Mouse (Mus musculus) midbrain, embryonic 14.5 days (tissue): ENCODE results near the gene Bves. TPM values are rescaled to one million over a fixed set of nuclear protein-coding genes. Genes with fewer than 3 reads are reported as not detected.
"Not testable (repeated sequence)": the region's sequence is repeated elsewhere in the genome, so short reads cannot be mapped to it uniquely, and the experiment has no call there.

Experiments
- ATAC-seq: fragments of 200-750 bp; cut with Nextera tagmentation; 2 replicates; pipeline ENCODE4 v1.8.0; 2017; ENCODE audit warnings: moderate number of reproducible peaks, moderate library complexity; ENCODE audit not compliant: low FRiP score, low TSS enrichment
- DNase-seq: peaks from one replicate; pipeline ENCODE4 v3.0.0-alpha.2; 2015
- H3K27ac ChIP-seq: fragments of 300-500 bp; sonication (generic); replicated peaks from 2 replicates; pipeline ENCODE4 v1.5.1; 2014; ENCODE audit warnings: mild to moderate bottlenecking, low read depth, low read length, moderate library complexity
- H3K27me3 ChIP-seq: fragments of 300-500 bp; sonication (generic); 2 replicates; pipeline ENCODE4 v1.6.1; 2014; ENCODE audit warnings: low read length, control low read depth, mixed read lengths; ENCODE audit not compliant: control insufficient read depth, insufficient read depth
- H3K36me3 ChIP-seq: fragments of 300-500 bp; sonication (generic); 2 replicates; pipeline ENCODE4 v1.6.1; 2014; ENCODE audit warnings: low read length, control low read depth; ENCODE audit not compliant: control insufficient read depth, insufficient read depth
- H3K4me1 ChIP-seq: fragments of 300-500 bp; sonication (generic); 2 replicates; pipeline ENCODE4 v1.6.1; 2014; ENCODE audit warnings: mild to moderate bottlenecking, antibody characterized with exemption, low read length, control low read depth; ENCODE audit not compliant: control insufficient read depth, insufficient read depth
- H3K4me2 ChIP-seq: fragments of 300-500 bp; sonication (generic); 2 replicates; pipeline ENCODE4 v1.6.1; 2014; ENCODE audit warnings: mild to moderate bottlenecking, low read length, moderate library complexity
- H3K4me3 ChIP-seq: fragments of 300-500 bp; sonication (generic); replicated peaks from 2 replicates; pipeline ENCODE4 v1.5.1; 2014; ENCODE audit warnings: low read depth, low read length
- H3K9ac ChIP-seq: fragments of 300-500 bp; sonication (generic); replicated peaks from 2 replicates; pipeline ENCODE4 v1.6.1; 2014; ENCODE audit warnings: mild to moderate bottlenecking, low read length, moderate library complexity
- H3K9me3 ChIP-seq: fragments of 300-500 bp; sonication (generic); 2 replicates; pipeline ENCODE4 v1.6.1; 2016; ENCODE audit warnings: low read length, control low read depth, mixed read lengths; ENCODE audit not compliant: control insufficient read depth
- WGBS: fragments of 180-500 bp; shearing (Covaris S2); extraction: QIAGEN DNeasy Blood & Tissue Kit; methylation state at CpG from one replicate; pipeline ENCODE4 v1.1.7; 2014; 5-methylcytosine and 5-hydroxymethylcytosine counted together
- polyA plus RNA-seq: library from polyadenylated mRNA; unstranded; fragments of >200 nt; fragmentation: Nextera tagmentation; extraction: Ambion mirVana; gene quantifications from 2 replicates; pipeline ENCODE4 v1.2.1, GENCODE M21; 2014

Gene Bves
- polyA plus RNA-seq: 1.5 and 2.1 TPM in 2 replicates

- 1% methylated on average over 116 of the region's 116 CpGs for WGBS
- Histone ChIP-seq H3K36me3 (no peaks in the 10 kb centered on the region), H3K27ac (no peak within 1 kb of the TSS), H3K9ac (peak within 1 kb of the TSS; percentile 47), H3K27me3 (peaks cover 25% of the 10 kb centered on the region; the same call in 1 of the 2 replicates), H3K9me3 (no peaks in the 10 kb centered on the region), H3K4me3 (peak within 1 kb of the TSS; percentile 61), H3K4me1 (no peaks in the 10 kb centered on the region), H3K4me2 (peak within 1 kb of the TSS; percentile 89)
- DNase-seq (peak; percentile 77), ATAC-seq (peak; percentile 77)
Measured at GRCm38 (mm10) chr10:45335434-45336422, at the start of gene Bves. Bves (plus strand) TSS chr10:45335772.

DNA sequence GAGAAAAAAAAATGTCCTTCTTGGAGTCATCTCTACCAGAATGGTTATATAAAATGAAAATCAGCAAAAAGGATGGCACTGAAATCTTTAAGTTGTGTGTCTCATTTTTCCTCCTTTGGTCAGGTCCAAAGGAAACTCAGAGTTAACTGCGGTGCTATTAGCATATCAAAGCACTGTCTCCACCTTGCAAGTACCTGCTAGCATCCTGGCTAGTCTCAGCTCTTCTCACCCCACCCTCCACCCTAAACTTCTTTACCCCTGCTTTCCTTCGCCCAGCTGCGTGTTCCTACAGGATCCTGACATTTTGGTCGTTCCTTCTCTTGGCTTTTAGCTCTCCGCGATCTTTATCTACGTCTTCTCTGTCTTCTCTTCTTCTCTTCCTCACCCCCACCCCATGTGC is 47.2 kb upstream of the Bves start:
- no peak for DNase-seq
- no peaks in the 10 kb centered on the region for H3K9me3 ChIP-seq
- no peak for ATAC-seq
- no peak overlapping the region for H3K4me2 ChIP-seq
- 58% methylated on average over 7 of the region's 7 CpGs for WGBS
- no peak overlapping the region for H3K9ac ChIP-seq
- H3K27me3 ChIP-seq: peaks cover 24% of the 10 kb centered on the region
- H3K4me3 ChIP-seq: no peak overlapping the region
- no peaks in the 10 kb centered on the region for H3K36me3 ChIP-seq
- H3K4me1 ChIP-seq: 0 out of 2 replicates have a peak, but pooled peaks cover 8% of the 10 kb centered on the region
- H3K27ac ChIP-seq: no peak overlapping the region

DNA sequence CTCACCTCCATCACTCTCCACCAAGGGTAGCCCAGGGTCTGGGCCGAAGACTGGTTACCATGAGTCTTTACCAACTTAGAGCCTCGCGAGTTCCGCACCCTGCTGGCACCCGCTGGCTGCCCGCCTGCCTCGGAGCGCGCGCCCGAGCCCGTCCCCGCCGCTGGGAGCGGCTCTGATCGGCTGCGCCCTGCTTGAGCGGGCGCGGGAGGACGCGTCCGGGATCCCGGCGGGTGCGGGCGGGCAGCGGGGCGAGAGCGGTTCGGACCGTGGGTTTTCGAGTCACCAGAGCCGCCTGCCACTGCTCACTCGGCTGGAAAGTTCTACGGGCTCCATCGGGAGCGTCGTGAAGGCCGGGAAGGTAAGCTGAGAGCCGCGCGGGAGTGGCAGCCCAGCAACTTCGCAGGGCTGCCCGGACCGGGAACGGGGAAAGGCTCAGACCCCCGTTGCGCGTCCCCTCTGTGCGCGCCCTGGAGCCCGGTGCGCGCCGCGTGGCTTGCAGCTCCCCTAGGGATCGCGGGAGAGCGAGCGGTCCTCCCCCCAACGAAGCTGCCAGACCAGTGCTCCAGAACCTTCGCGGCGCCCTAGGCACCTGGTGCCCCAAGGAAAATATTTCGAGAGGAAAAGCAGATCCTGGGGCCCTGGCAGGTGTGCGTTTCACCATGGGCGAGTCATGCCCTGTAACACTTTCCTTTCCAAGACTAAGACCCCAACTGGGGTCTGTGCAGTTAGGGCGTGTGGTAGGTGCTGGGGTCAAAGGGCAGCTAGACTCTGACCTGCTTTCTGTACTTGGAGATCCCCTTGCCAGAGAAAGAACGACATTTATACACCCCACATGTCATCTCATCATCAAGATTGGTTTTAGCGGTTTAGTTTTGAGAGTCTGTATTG is 46.1 kb upstream of the Bves start:
- no peaks in the 10 kb centered on the region for H3K36me3 ChIP-seq
- H3K4me3 ChIP-seq: peak overlapping the region; percentile 52
- DNase-seq: peak; percentile 71
- peaks cover 24% of the 10 kb centered on the region for H3K27me3 ChIP-seq
- peak overlapping the region; percentile 55 for H3K9ac ChIP-seq
- ATAC-seq: peak; percentile 74; the same call in 1 of the 2 replicates
- WGBS: 1% methylated on average over 71 of the region's 71 CpGs
- 0 out of 2 replicates have a peak, but pooled peaks cover 8% of the 10 kb centered on the region for H3K4me1 ChIP-seq
- H3K9me3 ChIP-seq: no peaks in the 10 kb centered on the region
- H3K27ac ChIP-seq: no peak overlapping the region
- peak overlapping the region; percentile 98 for H3K4me2 ChIP-seq

DNA sequence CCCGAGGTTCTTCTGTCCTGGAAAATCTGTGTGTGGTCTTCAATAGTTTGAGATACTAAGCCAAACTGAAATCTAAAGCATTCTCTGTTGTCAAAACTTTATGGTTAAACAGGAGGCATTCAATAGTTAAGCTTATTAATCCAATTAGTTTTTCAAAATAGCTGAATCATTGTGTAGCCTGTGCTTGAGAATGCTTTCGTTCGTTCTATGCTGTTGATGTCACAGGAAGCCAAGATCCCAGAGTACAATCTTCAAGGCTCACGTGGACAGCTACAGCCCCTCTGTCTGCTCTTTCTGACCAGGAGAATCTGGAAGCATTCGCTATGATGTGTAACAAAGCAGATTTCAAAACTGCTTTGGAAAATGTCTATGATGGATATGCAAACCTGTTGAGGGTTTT is 45.0 kb upstream of the Bves start:
- Histone ChIP-seq H3K27me3 (peaks cover 24% of the 10 kb centered on the region), H3K27ac (no peak overlapping the region), H3K4me3 (no peak overlapping the region), H3K4me2 (no peak overlapping the region), H3K36me3 (no peaks in the 10 kb centered on the region), H3K9ac (no peak overlapping the region), H3K4me1 (0 out of 2 replicates have a peak, but pooled peaks cover 8% of the 10 kb centered on the region), H3K9me3 (no peaks in the 10 kb centered on the region)
- 32% methylated on average over 5 of the region's 5 CpGs for WGBS
- ATAC-seq (no peak), DNase-seq (no peak)

DNA sequence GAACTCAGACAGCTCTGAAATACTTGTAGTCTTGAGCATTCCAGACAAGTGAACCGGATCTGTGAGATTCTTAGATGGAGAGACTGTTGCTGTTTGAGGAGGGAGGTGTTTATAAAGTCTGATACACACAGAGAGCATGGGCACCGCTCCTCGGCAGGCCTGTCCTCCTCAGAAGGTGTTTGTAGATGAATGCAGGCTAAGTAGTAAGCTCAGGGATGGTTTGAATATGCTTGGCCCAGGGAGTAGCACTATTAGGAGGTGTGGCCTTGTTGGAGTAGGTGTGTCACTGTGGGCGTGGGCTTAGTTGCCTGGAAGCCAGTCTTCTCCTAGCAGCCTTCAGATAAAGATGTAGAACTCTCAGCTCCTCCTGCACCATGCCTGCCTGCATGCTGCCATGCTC is 43.4 kb upstream of the Bves start:
- H3K4me3 ChIP-seq, H3K27ac ChIP-seq, H3K9me3 ChIP-seq, H3K4me2 ChIP-seq, ATAC-seq, H3K36me3 ChIP-seq, H3K4me1 ChIP-seq, H3K9ac ChIP-seq, DNase-seq: not testable (repeated sequence)
- peaks cover 23% of the 10 kb centered on the region for H3K27me3 ChIP-seq
- WGBS: 72% methylated on average over 4 of the region's 4 CpGs

- WGBS: 83% methylated on average over 5 of the region's 5 CpGs
- H3K4me3 ChIP-seq: no peak overlapping the region
- no peaks in the 10 kb centered on the region for H3K36me3 ChIP-seq
- H3K4me2 ChIP-seq: no peak overlapping the region
- H3K4me1 ChIP-seq: no peaks in the 10 kb centered on the region
- H3K27ac ChIP-seq: no peak overlapping the region
- ATAC-seq (no peak), DNase-seq (no peak)
- no peaks in the 10 kb centered on the region for H3K9me3 ChIP-seq
- no peaks in the 10 kb centered on the region for H3K27me3 ChIP-seq
- no peak overlapping the region for H3K9ac ChIP-seq
Measured at GRCm38 (mm10) chr10:45295093-45295492, 40.5 kb upstream of the Bves start.

DNA sequence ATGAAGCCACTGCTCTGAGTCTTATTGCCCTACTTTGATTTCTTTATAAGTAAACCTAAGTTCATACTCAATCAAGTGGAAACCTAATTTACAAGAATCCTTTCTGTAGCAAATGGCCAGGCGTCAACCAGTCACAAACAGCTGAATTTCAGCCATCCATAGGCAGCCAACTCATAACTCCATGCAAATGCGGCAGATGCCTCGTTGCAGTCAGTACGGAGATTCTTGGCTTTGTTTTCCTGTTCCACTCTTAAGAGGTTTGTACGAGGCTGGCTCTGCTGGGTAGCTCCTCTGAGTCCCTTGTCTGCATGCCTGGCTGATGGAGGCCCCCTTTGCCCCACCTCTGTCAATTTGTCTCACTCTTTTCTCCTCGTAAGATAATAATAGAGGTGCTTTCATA is 37.1 kb upstream of the Bves start:
- DNase-seq: no peak
- WGBS: 71% methylated on average over 6 of the region's 6 CpGs
- ATAC-seq: no peak
- Histone ChIP-seq H3K4me1 (no peaks in the 10 kb centered on the region), H3K27me3 (no peaks in the 10 kb centered on the region), H3K27ac (no peak overlapping the region), H3K9ac (no peak overlapping the region), H3K4me3 (no peak overlapping the region), H3K9me3 (no peaks in the 10 kb centered on the region), H3K36me3 (no peaks in the 10 kb centered on the region), H3K4me2 (no peak overlapping the region)

- ATAC-seq (no peak), DNase-seq (no peak)
- H3K4me3 ChIP-seq: no peak overlapping the region
- no peaks in the 10 kb centered on the region for H3K9me3 ChIP-seq
- H3K4me1 ChIP-seq: no peaks in the 10 kb centered on the region
- no peaks in the 10 kb centered on the region for H3K36me3 ChIP-seq
- H3K4me2 ChIP-seq: no peak overlapping the region
- no peak overlapping the region for H3K27ac ChIP-seq
- H3K9ac ChIP-seq: no peak overlapping the region
- no peaks in the 10 kb centered on the region for H3K27me3 ChIP-seq
- WGBS: 89% methylated on average over 4 of the region's 4 CpGs
Measured at GRCm38 (mm10) chr10:45299509-45299908, 36.1 kb upstream of the Bves start.
